Mouse (Mus musculus) thymus, postnatal 0 days (tissue): ENCODE results near the gene Msn. TPM values are rescaled to one million over a fixed set of nuclear protein-coding genes. Genes with fewer than 3 reads are reported as not detected.

Experiments
- DNase-seq: peaks from one replicate; pipeline ENCODE4 v3.0.0-alpha.2; 2015; ENCODE audit warnings: low spot score
- polyA plus RNA-seq: library from polyadenylated mRNA; unstranded; fragments of >200 nt; fragmentation: Nextera tagmentation; extraction: Ambion mirVana; gene quantifications from 2 replicates; pipeline ENCODE4 v1.2.1, GENCODE M21; 2015

Gene Msn
- 186 and 211 TPM in 2 replicates for polyA plus RNA-seq

DNA sequence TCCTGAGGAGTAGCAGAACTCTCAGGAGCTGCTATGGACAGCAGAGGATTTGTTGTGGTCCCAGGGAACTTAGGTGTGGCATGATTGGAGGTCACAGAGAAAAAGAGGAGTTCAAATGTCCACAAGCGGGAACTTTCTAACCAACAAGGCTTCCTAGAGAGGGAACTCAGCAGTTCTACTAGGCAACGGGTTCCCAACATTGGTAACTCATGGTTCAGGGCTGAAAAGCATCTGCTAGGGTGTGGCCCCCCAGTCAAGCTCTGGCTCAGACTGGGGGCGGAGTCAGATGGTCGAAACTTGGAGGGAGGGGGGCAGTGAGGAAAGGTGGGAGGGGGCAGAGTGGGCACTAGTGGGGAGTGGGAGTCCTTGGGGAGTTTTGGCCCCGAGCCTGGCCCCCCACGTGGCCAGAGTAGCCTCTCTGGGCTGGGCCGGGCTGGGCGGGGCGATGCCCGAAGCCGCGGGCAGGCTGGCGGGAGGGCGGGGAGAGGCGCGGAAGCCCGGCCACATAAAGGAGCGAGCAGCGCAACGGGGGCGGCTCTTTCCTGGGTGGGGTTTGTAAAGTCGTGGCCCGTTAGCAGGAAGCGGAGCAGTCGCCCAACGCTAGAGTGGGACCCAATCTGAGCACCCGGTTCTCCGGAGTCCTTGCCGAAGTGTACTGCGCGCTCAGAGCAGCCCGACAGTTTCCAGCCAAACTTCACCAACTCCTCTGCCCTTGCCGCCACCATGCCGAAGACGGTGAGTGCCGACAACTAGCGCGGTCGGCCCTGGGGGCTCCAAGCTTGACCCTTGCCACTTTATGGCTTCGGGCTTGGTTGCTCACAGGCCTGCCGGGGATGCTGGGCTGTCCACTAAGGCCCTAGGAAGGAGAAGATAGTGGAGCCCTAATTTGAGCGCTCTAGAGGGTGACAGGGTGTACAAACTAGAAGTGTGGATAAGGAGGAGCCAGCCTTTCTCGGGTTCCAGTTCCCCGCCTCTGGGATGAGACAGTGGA is at the start of gene Msn:
Gene Msn (plus strand): TSS at position 534 of the 991 bp plus-strand sequence.
- DNase-seq = peak; percentile 78

GRCm38 (mm10) chrX:96052798-96053197 is 43.0 kb upstream of the Msn start:
- DNase-seq = no peak

DNA sequence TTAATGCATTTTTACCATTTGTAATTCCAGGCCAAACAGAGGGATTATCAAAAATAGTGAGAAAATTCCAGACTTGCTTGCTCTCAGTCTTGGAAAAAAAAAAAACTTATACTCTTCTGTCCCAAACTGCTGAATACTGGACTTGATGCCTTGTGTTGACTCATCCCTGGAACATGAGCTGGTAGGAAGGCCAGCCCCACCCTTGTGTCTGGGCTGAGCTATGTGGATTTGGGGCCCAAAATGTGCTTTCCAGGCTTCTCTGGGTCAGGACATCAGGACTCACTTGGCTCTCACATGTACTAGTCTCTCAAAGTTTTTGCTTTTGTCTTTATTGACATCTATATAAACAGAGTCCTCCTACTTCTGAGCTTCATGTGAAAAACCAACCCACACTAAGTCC is 18.1 kb upstream of the Msn start:
- no peak for DNase-seq

DNA sequence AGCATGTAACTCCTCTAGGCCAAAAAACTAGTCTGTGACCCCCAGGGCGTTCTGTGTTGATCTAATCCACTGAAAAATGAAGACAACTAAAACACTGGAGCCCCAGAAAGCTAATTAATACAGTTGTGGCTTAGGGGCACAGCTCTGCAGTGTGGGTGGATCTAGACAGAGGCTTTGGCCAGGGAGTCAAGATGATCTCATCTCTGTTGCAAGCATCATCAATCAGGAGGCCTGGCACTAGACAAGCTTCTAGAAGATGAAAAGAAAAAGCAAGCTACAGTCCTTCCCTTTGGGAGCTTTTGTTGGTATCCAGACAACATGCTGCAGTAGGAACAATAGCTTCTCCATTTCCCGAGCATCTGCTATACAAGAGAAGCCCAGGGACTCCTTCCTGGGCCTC is 9.6 kb upstream of the Msn start:
- no peak for DNase-seq

- peak; percentile 62 for DNase-seq
Measured at GRCm38 (mm10) chrX:96096513-96097210, 820 bp downstream of the Msn start.

GRCm38 (mm10) chrX:96097491-96097970 is 1.7 kb downstream of the Msn start:
- DNase-seq = peak; percentile 5

DNA sequence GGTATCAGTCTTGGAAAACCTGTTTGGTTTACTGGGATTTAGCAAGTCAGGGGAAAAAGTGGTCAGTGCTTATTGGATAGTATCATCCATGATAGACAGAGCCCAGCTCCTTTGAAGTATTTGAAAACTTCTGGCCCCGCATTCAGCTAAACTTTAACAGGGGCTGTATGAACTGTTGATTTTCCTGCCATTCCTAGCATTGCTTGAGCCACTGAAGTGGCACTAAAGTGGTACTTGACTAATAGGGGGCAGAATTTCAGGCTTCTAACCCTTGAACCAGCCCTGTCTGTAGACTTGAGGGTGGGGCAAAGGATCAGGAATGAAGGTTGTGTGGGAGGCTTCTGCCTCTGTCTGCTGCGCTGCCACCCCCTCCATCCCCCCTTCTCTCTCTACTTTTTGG is 3.2 kb downstream of the Msn start:
- no peak for DNase-seq

- DNase-seq = no peak
Measured at GRCm38 (mm10) chrX:96107427-96108291, 11.8 kb downstream of the Msn start.

GRCm38 (mm10) chrX:96113106-96113634 is 17.3 kb downstream of the Msn start:
- no peak for DNase-seq

- no peak for DNase-seq
Measured at GRCm38 (mm10) chrX:96115501-96115900, 19.7 kb downstream of the Msn start.

DNA sequence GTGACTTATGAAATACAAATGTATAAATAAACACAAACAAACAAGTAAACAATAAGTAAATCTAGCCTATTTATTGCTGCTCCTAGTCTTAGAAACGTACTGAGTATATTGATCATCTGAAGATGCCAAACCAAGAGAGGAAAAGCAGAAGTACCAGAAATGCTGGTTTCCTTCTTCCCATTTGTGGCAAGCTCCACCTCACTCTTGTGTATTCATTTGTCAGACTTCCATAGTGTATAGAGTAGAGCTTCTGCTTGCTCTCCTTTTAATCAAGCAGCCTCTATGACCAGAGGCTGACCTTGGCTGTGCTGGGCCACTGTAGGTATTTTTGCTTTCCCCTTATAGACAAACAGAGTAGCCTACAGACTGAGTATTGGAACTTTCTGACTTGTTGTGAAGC is 21.5 kb downstream of the Msn start:
- DNase-seq = no peak

GRCm38 (mm10) chrX:96119997-96120396 is 24.2 kb downstream of the Msn start:
- DNase-seq = no peak

- no peak for DNase-seq
Measured at GRCm38 (mm10) chrX:96121912-96122311, 26.1 kb downstream of the Msn start.

DNA sequence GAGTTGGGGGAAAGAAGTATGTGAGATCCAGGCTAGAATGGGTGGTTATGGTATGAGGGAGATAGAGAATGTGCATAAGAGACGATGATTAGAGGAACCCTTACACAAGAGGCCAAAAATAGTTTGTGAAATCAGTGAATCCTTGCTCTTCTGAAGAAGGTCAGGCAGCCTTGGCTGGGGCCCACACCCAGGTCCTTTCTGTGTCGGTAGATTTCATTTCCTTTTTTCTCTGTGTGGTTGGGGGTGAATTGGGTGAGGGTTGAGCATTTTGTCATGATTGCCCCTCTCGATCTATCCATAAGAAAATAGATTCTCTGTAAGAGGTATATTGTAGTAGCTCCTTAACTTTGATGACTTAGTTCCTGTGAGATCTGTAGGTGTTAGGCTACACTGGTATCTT is 31.0 kb downstream of the Msn start:
- DNase-seq = no peak

DNA sequence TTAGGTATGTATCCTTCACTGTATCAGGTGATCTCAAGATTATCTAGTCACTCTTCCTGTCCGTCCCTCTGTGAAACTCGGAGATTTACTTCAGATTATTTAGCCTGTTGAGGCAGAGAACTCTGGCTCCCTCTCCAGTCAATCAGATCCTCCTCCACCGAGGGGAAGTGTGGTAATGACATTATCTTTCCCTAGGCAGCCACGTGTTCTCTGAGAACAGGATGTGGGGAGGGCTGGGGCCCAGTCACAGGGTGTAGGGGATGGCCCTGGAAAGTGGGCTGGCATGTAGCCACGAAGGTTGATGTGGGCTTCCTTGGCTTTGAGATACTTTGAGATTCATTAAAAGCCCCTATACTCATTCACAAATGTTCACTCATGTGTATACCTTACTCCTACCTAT is 34.3 kb downstream of the Msn start:
- peak; percentile 77 for DNase-seq

DNA sequence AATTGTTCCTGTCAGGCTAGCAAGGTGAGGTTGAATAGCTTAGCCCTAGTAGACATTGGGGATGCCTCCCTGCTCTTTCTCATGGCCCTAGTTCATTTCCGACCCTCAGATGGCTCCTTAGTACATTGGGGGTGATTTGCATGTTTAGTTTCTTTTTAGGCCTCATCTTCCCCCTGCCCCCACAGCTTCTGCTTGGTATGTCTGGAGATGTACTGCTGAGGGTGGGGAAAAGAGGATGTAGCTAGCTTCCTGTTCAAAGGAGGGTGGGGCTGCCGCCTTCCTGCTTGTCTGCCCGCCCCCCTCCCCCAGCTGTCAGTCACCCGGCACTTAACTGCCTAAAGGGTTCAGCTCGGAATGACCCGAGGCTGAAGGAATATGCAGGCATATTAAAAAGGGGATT is 34.8 kb downstream of the Msn start:
- DNase-seq = peak; percentile 71

DNA sequence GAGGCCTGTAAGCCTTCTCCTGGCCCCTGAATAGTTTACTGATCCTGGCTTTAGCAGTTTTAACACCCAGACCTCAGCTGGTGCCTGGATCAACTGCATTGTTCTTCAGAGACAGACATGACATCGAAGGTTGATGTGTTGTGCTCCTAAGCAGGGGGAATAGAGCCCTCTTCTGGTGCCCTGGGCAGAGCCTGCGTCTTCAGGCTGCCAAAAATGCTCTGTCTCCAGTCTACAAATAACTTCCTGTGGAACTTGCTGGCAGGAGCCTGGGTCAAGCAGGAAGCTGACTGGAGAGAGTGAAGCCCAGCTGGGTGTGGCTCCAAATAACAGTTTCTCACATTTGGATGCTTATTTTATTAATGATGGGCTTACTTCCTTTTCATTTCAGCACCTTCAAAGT is 37.4 kb downstream of the Msn start:
- DNase-seq = peak; percentile 40

GRCm38 (mm10) chrX:96134243-96134661 is 38.4 kb downstream of the Msn start:
- no peak for DNase-seq

GRCm38 (mm10) chrX:96134840-96135580 is 39.2 kb downstream of the Msn start:
- no peak for DNase-seq

DNA sequence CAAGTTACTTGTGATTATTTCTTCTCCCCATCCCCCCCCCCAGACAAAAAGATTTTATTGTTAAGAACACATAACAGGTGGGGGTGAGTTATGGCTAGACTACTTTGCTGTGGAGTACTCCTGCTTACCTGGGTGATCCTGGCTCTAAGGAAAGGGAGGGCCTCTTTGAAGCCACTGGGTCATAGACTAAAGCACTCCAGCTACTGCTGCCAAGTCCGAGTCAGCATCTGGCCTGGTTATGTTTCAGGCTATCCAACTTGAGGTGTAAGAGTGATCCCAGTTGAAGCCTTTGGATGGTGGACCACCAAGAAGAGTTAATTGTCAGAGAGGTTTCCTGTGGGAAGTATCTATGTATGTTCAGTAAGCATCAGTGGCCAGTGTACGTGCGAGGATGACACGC is 39.7 kb downstream of the Msn start:
- no peak for DNase-seq
